7 mouse cellular contexts compared by ENCODE assay signal in the genomic region with DNA sequence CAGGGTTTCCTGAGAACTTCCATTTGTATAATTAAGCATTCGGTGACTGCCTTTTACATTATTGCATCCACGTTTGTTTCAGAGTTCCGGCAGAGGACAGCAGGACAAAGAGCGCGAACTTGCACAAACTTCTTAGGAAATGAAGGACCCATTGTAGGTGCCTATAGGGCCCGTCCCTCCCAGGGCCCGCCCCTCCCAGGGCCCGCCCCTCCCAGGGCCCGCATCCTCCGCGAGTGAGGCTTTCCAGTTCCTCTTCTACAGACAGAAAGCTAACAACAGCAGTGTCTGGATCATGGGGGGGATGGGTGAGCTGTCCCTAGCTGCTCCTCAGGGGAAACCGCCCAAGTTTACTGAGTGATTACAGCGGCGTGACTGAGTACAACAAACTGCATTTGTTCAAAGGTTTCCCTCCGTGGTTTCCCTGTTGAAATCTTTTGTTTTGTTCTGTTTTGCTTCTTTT. TPM values are rescaled to one million over a fixed set of nuclear protein-coding genes. Genes with fewer than 3 reads are reported as not detected.
DNase-seq lines count a peak whose midpoint lies in the region; ATAC-seq and TF ChIP-seq lines count a peak whose summit lies in the region.

No protein-coding gene starts in this region.

- H3K9me3 ChIP-seq in heart, embryonic 10.5 days, result no peaks in the 10 kb centered on the region
- no peaks in the 10 kb centered on the region for H3K9me3 ChIP-seq in lung, postnatal 0 days (ENCODE audit: low read length)

- H3K4me1 ChIP-seq in heart, embryonic 10.5 days, result peaks cover 29% of the 10 kb centered on the region
- peaks cover 4% of the 10 kb centered on the region; the same call in 1 of the 2 replicates for H3K4me1 ChIP-seq in lung, postnatal 0 days (ENCODE audit: insufficient read depth, low read depth, low read length)

- peak overlapping the region; percentile 42 for H3K4me2 ChIP-seq in lung, postnatal 0 days (replicated peaks; ENCODE audit: low read depth, low read length)

- no peaks in the 10 kb centered on the region for H3K36me3 ChIP-seq in heart, embryonic 10.5 days
- H3K36me3 ChIP-seq in lung, postnatal 0 days (ENCODE audit: insufficient read depth, low read length), result no peaks in the 10 kb centered on the region

- ATAC-seq in lung, postnatal 0 days, result peak; percentile 87
- peak; percentile 90 for ATAC-seq in neutrophil, adult 5-6 weeks (ENCODE audit: extremely low read depth, insufficient number of reproducible peaks, low FRiP score, poor library complexity, severe bottlenecking)

- TF ChIP-seq CTCF in lung, postnatal 0 days (IDR thresholded peaks at IDR 0.05), result no peak

- H3K9ac ChIP-seq in lung, postnatal 0 days (replicated peaks; ENCODE audit: low read depth), result no peak overlapping the region; the same call in 1 of the 2 replicates

- peak; percentile 73 for DNase-seq in NIH3T3 (ENCODE audit: low read depth)
- DNase-seq in embryo, embryonic 10 days (ENCODE audit: low spot score), result peak; percentile 75
- peak; percentile 93 for DNase-seq in heart, embryonic 10.5 days (ENCODE audit: low spot score)
- DNase-seq in kidney, adult 9 months, result peak; percentile 59
- peak; percentile 80 for DNase-seq in lung, postnatal 0 days (ENCODE audit: low spot score)
- no peak for DNase-seq in layer of hippocampus, postnatal 36 days

- no peaks in the 10 kb centered on the region for H3K27me3 ChIP-seq in heart, embryonic 10.5 days (ENCODE audit: insufficient read depth, poor library complexity, severe bottlenecking)
- H3K27me3 ChIP-seq in lung, postnatal 0 days (replicated peaks; ENCODE audit: insufficient read depth, low read length), result no peaks in the 10 kb centered on the region

- WGBS in heart, embryonic 10.5 days, result 3% methylated on average over 15 of the region's 15 CpGs
- under 1% methylated on average over 15 of the region's 15 CpGs for WGBS in lung, postnatal 0 days

- H3K4me3 ChIP-seq in heart, embryonic 10.5 days, result peak overlapping the region; percentile 43
- no peak overlapping the region for H3K4me3 ChIP-seq in lung, postnatal 0 days (ENCODE audit: low read depth, low read length)

- H3K27ac ChIP-seq in heart, embryonic 10.5 days, result peak overlapping the region; percentile 83
- peak overlapping the region; percentile 14; the same call in 1 of the 2 replicates for H3K27ac ChIP-seq in lung, postnatal 0 days (ENCODE audit: low read length)

- no peak for TF ChIP-seq EP300 in lung, postnatal 0 days (IDR thresholded peaks at IDR 0.05)

RNA-seq across cellular contexts. Expression of a gene that starts 5.6 kb away (rescaled TPM):
- polyA plus RNA-seq in heart, embryonic 10.5 days (2016; fragmentation: Nextera tagmentation; extraction: Ambion mirVana), result 9.3 and 11.2 TPM in 2 replicates
- 12.6 and 12.7 TPM in 2 replicates for polyA plus RNA-seq in lung, postnatal 0 days (2015; fragmentation: Nextera tagmentation; extraction: Ambion mirVana)
- total RNA-seq in neutrophil, adult 5-6 weeks (2017), result 3.6 and 4.5 TPM in 2 replicates
- 10 to 100 TPM; 26.8 to 27.5 TPM for total RNA-seq in layer of hippocampus, postnatal 36 days (2021)

RNA-seq across cellular contexts. Expression of a gene that starts 41.2 kb away (rescaled TPM):
- polyA plus RNA-seq in heart, embryonic 10.5 days (2016; fragmentation: Nextera tagmentation; extraction: Ambion mirVana), result 0.46 and 1.2 TPM in 2 replicates
- polyA plus RNA-seq in lung, postnatal 0 days (2015; fragmentation: Nextera tagmentation; extraction: Ambion mirVana), result 0.90 and 1.5 TPM in 2 replicates
- not detected in 2 replicates for total RNA-seq in neutrophil, adult 5-6 weeks (2017)
- total RNA-seq in layer of hippocampus, postnatal 36 days (2021), result under 1 TPM; 0.47 to 0.56 TPM

RNA-seq across cellular contexts. Expression of a gene that starts 55.4 kb away (rescaled TPM):
- 0.11 and 0.23 TPM in 2 replicates for polyA plus RNA-seq in heart, embryonic 10.5 days (2016; fragmentation: Nextera tagmentation; extraction: Ambion mirVana)
- polyA plus RNA-seq in lung, postnatal 0 days (2015; fragmentation: Nextera tagmentation; extraction: Ambion mirVana), result 0.83 and 0.85 TPM in 2 replicates
- 0.47 and 1.5 TPM in 2 replicates for total RNA-seq in neutrophil, adult 5-6 weeks (2017)
- 1 to 10 TPM; 1.1 to 1.8 TPM for total RNA-seq in layer of hippocampus, postnatal 36 days (2021)

RNA-seq across cellular contexts. Expression of a gene that starts 55.6 kb away (rescaled TPM):
- polyA plus RNA-seq in heart, embryonic 10.5 days (2016; fragmentation: Nextera tagmentation; extraction: Ambion mirVana), result 2.0 and 3.1 TPM in 2 replicates
- polyA plus RNA-seq in lung, postnatal 0 days (2015; fragmentation: Nextera tagmentation; extraction: Ambion mirVana), result 9.7 and 12.0 TPM in 2 replicates
- 44.2 and 48.1 TPM in 2 replicates for total RNA-seq in neutrophil, adult 5-6 weeks (2017)
- total RNA-seq in layer of hippocampus, postnatal 36 days (2021), result 10 to 100 TPM; 78.2 to 85.6 TPM

Comparison
In these comparisons a context has a peak if more than half of its experiments do, and no peak if none do; other contexts are left out.
1. DNase-seq: peak in NIH3T3 (single experiment), embryo, embryonic 10 days (single experiment), heart, embryonic 10.5 days (single experiment), kidney, adult 9 months (single experiment) and lung, postnatal 0 days (single experiment); none in layer of hippocampus, postnatal 36 days (0 of 2).